Mouse (Mus musculus): ENCODE results near the gene BC049715.

DNA sequence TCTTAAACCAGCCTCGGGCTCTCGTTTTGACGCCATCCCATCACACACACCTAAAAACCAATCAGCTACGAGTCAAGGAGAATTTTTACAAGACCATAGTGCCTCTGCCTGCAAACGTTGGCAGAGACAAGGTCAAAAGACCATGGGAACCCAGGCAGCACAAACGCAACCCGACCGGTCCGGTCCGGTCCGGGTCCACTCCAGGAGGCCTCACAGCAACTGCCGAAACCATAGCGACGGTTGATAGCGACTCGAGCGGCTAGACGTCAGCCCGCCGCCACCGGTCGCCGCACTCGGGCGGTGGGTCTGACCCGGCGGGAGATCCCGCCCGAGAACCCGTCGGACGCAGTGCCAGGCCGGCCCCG is at the start of gene BC049715:
- TF ChIP-seq CTCF (IDR thresholded peaks at IDR 0.05; ENCODE audit: control insufficient read depth, insufficient read depth, low read length) (no peak), POLR2A (IDR thresholded peaks at IDR 0.05; ENCODE audit: borderline replicate concordance, control insufficient read depth, low read depth, low read length) (no peak)
